Mouse (Mus musculus): ENCODE data around the gene Sema3c.

Gene Sema3c

GRCm38 (mm10) chr5:17648865-17649542 is 74.9 kb downstream of the Sema3c start:
- DNase-seq (ENCODE audit: low spot score in 2 of 2): no peak

DNA sequence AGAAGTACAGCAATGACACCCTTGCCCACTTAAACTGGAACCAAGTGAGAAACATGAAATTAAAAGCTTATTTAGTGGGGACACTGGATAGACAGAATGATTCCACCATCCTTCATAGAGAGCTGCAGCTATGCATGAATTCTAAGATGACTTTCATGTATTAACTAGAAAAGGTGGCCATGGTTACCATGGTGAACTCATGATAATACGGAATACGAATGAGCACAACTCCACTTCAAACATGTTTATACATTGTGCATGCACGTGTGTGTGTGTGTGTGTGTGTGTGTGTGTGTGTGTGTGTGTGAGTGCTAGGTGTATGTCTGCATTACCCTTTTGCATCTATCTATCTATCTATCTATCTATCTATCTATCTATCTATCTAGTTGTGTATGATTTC is 87.1 kb downstream of the Sema3c start:
- no peak for DNase-seq (ENCODE audit: low spot score in 2 of 2)

GRCm38 (mm10) chr5:17671356-17671755 is 97.3 kb downstream of the Sema3c start:
- no peak for DNase-seq (ENCODE audit: low spot score in 2 of 2)

DNA sequence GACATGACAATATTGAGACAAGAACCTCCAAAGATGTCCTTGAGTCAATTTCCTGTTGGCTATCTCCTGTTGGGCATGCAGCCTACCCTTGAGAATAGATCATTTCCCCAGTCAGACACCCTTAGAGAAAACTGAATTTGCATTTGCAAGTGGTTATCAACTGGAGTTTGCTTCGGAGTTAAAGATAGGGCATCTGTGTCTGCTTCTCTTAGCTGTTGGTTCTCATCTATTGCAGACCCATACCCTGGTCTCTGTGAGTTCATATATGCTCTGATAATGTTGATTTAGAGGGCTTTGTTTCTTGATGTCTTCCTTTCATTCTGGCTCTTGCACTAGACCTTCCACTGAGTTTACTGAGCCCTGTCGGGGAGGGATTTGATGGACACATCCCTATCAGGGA is 106.8 kb downstream of the Sema3c start:
- no peak for DNase-seq (ENCODE audit: low spot score in 2 of 2)

- DNase-seq (ENCODE audit: low spot score in 2 of 2): no peak
Observed at GRCm38 (mm10) chr5:17689121-17689520, 115.0 kb downstream of the Sema3c start.

GRCm38 (mm10) chr5:17689604-17690003 is 115.5 kb downstream of the Sema3c start:
- DNase-seq (ENCODE audit: low spot score in 2 of 2): no peak

- no peak for DNase-seq (ENCODE audit: low spot score in 2 of 2)
Observed at GRCm38 (mm10) chr5:17695366-17695765, 121.3 kb downstream of the Sema3c start.

DNA sequence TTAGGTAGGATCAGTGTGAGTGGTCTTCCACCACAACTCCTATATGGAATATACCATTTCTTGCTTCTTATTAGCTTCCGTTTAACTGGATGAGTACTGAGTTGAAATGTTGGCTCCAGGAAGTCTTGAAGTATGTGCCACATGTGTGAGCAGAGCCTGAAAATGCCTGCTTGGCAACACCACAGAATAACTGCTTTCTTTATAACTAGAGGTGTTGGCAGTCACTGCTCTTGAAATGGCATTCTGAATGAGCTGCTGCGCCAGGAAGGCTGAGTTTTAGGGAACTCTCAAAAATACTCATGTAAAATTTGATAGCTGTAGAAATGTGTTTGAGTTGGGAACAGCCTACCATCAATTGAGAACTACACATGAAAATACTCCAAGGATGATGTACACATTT is 124.8 kb downstream of the Sema3c start:
- no peak for DNase-seq (ENCODE audit: low spot score in 2 of 2)

- DNase-seq (ENCODE audit: low spot score in 2 of 2): no peak
Observed at GRCm38 (mm10) chr5:17704160-17704559, 130.1 kb downstream of the Sema3c start.

DNA sequence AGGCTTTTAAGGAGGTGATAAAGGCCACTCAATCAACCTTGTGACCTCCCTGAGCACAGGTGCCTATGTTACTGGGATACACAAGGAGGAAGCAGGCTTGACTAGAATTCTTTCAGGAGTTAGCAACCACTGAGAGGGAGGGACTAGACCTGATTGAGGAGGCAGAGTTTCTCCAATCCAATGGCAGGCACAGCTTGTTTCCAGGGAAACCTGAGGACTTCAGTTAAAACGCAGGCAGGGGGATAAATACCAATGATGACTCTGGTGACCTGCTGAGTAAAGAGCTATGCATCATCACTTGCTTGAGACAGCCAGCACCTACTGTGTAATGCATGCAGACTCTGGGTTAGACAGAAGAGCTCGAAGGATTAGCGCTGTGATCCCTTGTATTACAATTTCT is 133.0 kb downstream of the Sema3c start:
- DNase-seq (ENCODE audit: low spot score in 2 of 2): no peak

GRCm38 (mm10) chr5:17712374-17712773 is 138.3 kb downstream of the Sema3c start:
- DNase-seq (ENCODE audit: low spot score in 2 of 2): no peak

DNA sequence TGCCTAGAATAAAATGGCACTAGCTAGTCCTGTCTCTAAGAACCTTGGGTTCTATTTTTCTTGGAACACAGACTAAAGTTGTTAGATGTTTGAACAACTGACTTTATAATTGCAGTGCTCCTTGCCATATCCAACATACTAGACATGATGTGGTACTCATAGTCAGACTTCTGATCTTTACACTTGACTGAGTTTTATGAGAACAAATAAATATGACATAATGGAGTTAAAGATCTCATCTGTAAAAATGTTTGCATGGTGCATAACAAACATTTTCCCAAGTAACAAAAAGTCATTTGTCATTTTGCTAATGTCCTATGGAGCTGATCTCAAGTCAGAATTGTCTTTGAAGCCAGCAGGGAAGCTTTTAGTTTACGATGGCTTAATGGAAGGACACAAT is 141.1 kb downstream of the Sema3c start:
- no peak for DNase-seq (ENCODE audit: low spot score in 2 of 2)

- DNase-seq (ENCODE audit: low spot score in 2 of 2): no peak
Observed at GRCm38 (mm10) chr5:17720011-17720410, 145.9 kb downstream of the Sema3c start.

GRCm38 (mm10) chr5:17724031-17724430 is 149.9 kb downstream of the Sema3c start:
- no peak for DNase-seq (ENCODE audit: low spot score in 2 of 2)

- no peak for DNase-seq (ENCODE audit: low spot score in 2 of 2)
Observed at GRCm38 (mm10) chr5:17728047-17728446, 154.0 kb downstream of the Sema3c start.

GRCm38 (mm10) chr5:17739805-17740204 is 165.7 kb downstream of the Sema3c start:
- no peak for DNase-seq (ENCODE audit: low spot score in 2 of 2)

- no peak for DNase-seq (ENCODE audit: low spot score in 2 of 2)
Observed at GRCm38 (mm10) chr5:17746520-17746919, 172.4 kb downstream of the Sema3c start.

GRCm38 (mm10) chr5:17747143-17747542 is 173.1 kb downstream of the Sema3c start:
- no peak for DNase-seq (ENCODE audit: low spot score in 2 of 2)

GRCm38 (mm10) chr5:17748293-17748692 is 174.2 kb downstream of the Sema3c start:
- no peak for DNase-seq (ENCODE audit: low spot score in 2 of 2)

DNA sequence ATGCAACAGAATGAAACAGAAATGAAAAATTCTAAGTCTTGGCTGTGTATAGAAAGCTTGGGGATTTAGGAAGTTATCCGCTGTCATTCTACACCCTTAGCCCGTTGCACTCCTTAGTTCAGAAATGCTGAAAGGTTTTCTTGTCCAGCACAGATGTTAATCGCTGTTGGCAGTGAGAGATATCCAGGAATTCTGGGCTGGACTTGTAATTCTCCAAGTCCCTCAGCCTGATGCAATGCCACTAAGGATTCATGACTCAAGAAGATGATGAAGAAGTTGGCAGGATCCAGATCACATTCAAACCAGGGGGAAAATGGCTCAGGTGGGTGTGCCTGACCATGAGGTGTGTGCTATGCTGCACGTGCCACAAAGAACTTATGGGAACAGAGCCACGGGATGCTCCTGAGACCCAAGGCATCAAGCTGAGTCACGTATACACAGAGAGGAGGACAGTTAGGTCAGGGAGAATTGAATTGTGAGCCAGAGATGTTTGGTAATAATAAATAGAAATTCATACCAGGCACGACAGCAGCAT is 179.5 kb downstream of the Sema3c start:
- DNase-seq (ENCODE audit: low spot score in 2 of 2): no peak

GRCm38 (mm10) chr5:17766006-17766677 is 192.1 kb downstream of the Sema3c start:
- DNase-seq (ENCODE audit: low spot score in 2 of 2): no peak

DNA sequence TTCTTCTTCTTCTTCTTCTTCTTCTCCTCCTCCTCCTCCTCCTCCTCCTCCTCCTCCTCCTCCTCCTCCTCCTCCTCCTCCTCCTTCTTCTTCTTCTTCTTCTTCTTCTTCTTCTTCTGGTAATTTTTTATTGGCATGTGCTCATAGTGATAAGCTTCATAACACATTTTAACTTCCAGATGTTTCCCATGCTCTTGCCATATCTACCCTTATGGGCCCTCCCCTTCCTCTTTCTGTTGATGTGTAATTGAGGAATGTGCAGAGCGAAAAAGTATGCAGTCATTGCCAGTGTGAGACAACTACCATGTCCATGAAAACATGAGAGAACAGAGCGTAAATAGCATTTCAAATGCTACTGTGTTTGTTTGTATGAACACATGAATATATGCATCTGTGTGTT is 196.2 kb downstream of the Sema3c start:
- no peak for DNase-seq (ENCODE audit: low spot score in 2 of 2)

DNA sequence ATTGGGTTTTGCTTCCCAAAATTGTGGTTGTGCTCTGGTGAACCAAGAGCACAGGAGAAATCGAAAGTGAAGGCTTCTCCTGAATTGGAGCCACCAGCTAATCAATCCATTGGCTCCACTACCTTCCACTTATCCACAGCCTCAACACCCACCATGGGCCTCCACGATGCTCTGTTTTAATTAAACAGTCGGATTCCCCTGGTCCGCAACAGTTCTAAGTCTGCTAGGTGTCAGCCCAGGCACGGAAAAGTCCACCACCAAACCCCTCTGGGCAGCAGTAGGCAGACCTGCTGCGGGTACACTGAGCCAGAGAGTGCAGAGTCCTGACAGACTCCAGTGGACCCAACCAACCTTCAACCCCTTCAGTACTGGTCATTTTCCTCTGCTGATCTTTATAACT is 202.5 kb downstream of the Sema3c start:
- DNase-seq (ENCODE audit: low spot score in 2 of 2): peak in 1 of 2 experiments; percentile 18

Measured in spleen, postnatal 14 days (tissue).